Mouse (Mus musculus) hindbrain, embryonic 15.5 days (tissue): ENCODE results near the gene Nudt12. TPM values are rescaled to one million over a fixed set of nuclear protein-coding genes. Genes with fewer than 3 reads are reported as not detected.

ENCODE experiments used
- ATAC-seq: fragments of 200-750 bp; cut with Nextera tagmentation; 2 replicates; pipeline ENCODE4 v1.8.0; 2017; ENCODE audit warnings: low read depth, moderate number of reproducible peaks, moderate TSS enrichment; ENCODE audit not compliant: low FRiP score
- H3K27ac ChIP-seq: fragments of 300-500 bp; sonication (generic); replicated peaks from 2 replicates; pipeline ENCODE4 v1.5.1; 2015; ENCODE audit warnings: mild to moderate bottlenecking, inconsistent platforms
- H3K27me3 ChIP-seq: fragments of 300-500 bp; sonication (generic); 2 replicates; pipeline ENCODE4 v1.6.1; 2015; ENCODE audit warnings: control low read depth, inconsistent platforms
- H3K36me3 ChIP-seq: fragments of 300-500 bp; sonication (generic); 2 replicates; pipeline ENCODE4 v1.6.1; 2015; ENCODE audit warnings: control low read depth, inconsistent platforms
- H3K4me1 ChIP-seq: fragments of 300-500 bp; sonication (generic); replicated peaks from 2 replicates; pipeline ENCODE4 v1.6.1; 2015; ENCODE audit warnings: control low read depth, inconsistent platforms
- H3K4me2 ChIP-seq: fragments of 300-500 bp; sonication (generic); 2 replicates; pipeline ENCODE4 v1.6.1; 2015; ENCODE audit warnings: moderate library complexity, mild to moderate bottlenecking, inconsistent platforms
- H3K4me3 ChIP-seq: fragments of 300-500 bp; sonication (generic); 2 replicates; pipeline ENCODE4 v1.5.1; 2015; ENCODE audit warnings: mild to moderate bottlenecking, inconsistent platforms
- H3K9ac ChIP-seq: fragments of 300-500 bp; sonication (generic); 2 replicates; pipeline ENCODE4 v1.6.1; 2015; ENCODE audit warnings: inconsistent platforms
- H3K9me3 ChIP-seq: fragments of 300-500 bp; sonication (generic); 2 replicates; pipeline ENCODE4 v1.6.1; 2016; ENCODE audit warnings: control low read depth, inconsistent platforms
- WGBS: fragments of 180-500 bp; shearing (Covaris S2); methylation state at CpG from one replicate; pipeline ENCODE4 v1.1.7; 2015; 5-methylcytosine and 5-hydroxymethylcytosine counted together
- polyA plus RNA-seq: library from polyadenylated mRNA; unstranded; fragments of >200 nt; fragmentation: Nextera tagmentation; extraction: Ambion mirVana; gene quantifications from 2 replicates; pipeline ENCODE4 v1.2.1, GENCODE M21; 2015

Nudt12 gene
- polyA plus RNA-seq, 1 experiment from 2014 or later, result 5.7 TPM

DNA sequence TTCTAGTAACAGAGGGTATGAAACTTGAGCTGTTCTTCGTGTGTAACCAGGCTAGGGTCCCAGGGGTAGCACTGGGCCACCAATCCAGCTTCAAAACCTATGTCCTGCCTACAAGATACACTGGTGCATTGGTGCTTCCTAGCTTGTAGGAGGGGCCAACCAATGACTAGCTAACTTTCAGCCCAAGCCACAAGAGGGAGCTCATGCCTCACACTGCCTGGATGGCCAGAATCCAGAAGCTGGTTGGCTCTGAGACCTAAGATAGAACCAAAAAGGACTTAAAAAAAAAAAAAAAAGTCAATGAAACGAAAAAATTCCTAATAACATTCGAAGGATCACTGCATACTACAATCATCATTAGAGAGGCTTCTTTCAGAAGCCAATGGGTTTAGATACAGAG lies 53.3 kb downstream of the Nudt12 start:
- no peaks in the 10 kb centered on the region for H3K36me3 ChIP-seq
- no peak for ATAC-seq
- H3K9me3 ChIP-seq, result no peaks in the 10 kb centered on the region
- H3K27me3 ChIP-seq, result no peaks in the 10 kb centered on the region
- H3K9ac ChIP-seq, result no peak overlapping the region
- no peak overlapping the region for H3K4me2 ChIP-seq
- no peaks in the 10 kb centered on the region for H3K4me1 ChIP-seq
- H3K27ac ChIP-seq, result no peak overlapping the region
- 37% methylated on average over 3 of the region's 3 CpGs for WGBS
- H3K4me3 ChIP-seq, result no peak overlapping the region

DNA sequence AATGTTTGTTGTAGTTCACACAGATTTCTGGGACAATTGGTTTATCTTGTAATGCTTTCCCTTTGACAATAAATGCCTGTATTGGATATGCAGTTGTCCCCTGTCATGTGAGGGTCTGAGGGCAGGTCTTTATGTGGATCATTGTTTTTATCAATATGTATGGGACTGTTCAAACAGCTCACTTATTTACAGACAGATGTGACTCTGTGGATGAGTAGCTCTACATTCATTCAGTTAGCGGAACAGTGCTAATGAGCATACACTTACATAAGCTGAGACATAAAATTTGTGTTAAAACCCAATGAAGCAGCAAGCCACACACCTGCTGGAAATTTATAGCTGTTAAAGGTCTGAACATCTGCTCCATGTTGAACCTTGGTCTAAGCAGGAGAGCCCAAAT lies 56.1 kb downstream of the Nudt12 start:
- no peaks in the 10 kb centered on the region for H3K36me3 ChIP-seq
- H3K27me3 ChIP-seq, result no peaks in the 10 kb centered on the region
- no peaks in the 10 kb centered on the region for H3K4me1 ChIP-seq
- ATAC-seq, result no peak
- no peak overlapping the region for H3K9ac ChIP-seq
- 69% methylated on average over 1 of the region's 1 CpGs for WGBS
- no peak overlapping the region for H3K4me2 ChIP-seq
- H3K27ac ChIP-seq, result no peak overlapping the region
- H3K4me3 ChIP-seq, result no peak overlapping the region
- no peaks in the 10 kb centered on the region for H3K9me3 ChIP-seq

Other genes starting within 250 kb of the Nudt12 start
- gene Pdzph1, start 22.0 kb downstream of the Nudt12 start, polyA plus RNA-seq, result 2.3 and 3.1 TPM in 2 replicates